Mouse (Mus musculus): ENCODE measurements around the gene Ifna1.

GRCm38 (mm10) chr4:88876520-88876919, 26.6 kb downstream of the Ifna1 start:
- TF ChIP-seq CTCF (IDR thresholded peaks at IDR 0.05; ENCODE audit: low read depth, low read length) = no peak
- TF ChIP-seq POLR2A (IDR thresholded peaks at IDR 0.05; ENCODE audit: extremely low read depth, insufficient read depth, low read length) = no peak
